Mouse (Mus musculus): Measurements from ENCODE around the gene Pex1.
"Not testable (repeated sequence)": the region's sequence is repeated elsewhere in the genome, so short reads cannot be mapped to it uniquely, and the experiment has no call there.

Gene Pex1

DNA sequence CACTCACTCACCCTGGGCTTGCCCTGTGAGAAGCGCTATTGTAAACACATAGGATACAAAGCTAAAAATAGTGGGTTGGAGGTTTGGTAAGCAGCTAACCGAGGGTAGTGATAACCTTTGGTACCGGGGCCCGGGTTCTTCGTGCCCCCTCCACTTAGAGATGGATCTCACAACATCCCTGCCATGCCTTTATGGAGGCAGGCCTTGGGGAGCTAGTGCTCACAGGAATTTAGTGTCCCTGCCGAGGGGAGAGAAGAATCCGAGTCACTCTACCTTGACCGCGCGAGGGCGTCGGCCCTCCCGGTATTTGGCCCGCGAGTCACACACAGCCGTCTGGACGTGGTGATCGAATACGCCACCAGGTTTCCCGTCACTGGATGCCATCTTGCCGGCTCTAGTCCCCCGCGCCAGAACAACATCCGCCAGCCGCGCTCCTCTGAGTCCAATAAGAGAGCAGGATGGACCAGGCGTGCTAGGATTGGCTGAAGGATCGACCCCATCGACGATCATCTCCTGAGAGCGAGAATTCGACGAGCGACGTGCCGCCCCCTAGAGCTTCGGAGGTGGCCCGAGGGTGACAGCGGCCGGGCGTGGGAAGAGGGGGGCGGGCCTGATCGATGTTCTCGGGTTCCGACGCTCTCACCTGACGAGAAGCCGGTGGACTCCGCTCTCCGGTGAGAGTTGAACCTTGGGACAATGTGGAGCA is at the start of gene Pex1:
TSS of gene Pex1 (plus strand) at position 374 of the 706 bp plus-strand sequence.
- DNase-seq, result peak; percentile 91

GRCm38 (mm10) chr5:3546226-3546625 is 49.6 kb upstream of the Pex1 start:
- no peak for DNase-seq

GRCm38 (mm10) chr5:3551481-3551880 is 44.4 kb upstream of the Pex1 start:
- DNase-seq, result no peak

DNA sequence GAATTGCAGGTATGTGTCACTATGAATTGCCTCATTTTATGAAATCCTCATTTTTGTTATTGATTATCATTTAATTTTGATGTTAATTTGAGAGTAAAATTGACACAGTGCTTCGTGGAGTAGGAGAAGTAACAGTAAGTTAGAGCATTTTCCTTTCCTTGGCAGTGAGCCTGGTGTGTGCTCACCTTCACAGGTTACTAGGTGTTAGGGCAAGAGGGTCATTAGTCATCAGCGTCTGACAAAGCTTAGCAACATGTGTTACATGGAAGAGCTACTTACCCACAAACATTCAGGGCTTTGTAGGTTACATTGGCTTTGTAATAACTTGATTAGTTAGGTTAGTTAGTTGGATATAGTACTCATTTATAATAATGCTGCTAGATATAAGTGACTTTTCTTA is 41.7 kb upstream of the Pex1 start:
- no peak for DNase-seq

- no peak for DNase-seq
Observed at GRCm38 (mm10) chr5:3571266-3571665, 24.6 kb upstream of the Pex1 start, which contains the start of gene 1700109H08Rik. TSS of gene 1700109H08Rik (plus strand) at chr5:3571566.

GRCm38 (mm10) chr5:3574825-3575224 is 21.0 kb upstream of the Pex1 start:
- DNase-seq, result no peak

DNA sequence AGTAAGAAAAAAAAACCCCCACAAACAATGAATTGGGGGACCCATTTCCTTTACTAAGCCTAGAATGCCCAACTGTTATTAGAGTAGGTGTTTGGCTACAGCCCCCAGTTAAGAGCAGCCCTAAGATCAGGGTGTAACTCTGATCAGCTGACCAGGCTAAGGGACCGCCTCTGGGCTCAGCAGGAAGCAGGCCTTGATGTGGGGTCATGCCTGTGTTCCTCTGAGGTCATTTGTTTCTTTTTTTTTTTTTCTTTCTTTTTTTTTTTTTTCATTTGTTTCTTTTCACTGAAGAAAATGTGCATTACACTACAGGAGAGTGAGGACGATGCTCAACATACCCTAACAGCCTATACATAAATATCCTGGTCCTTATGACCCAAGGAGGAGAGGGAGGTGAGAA is 17.9 kb upstream of the Pex1 start:
- DNase-seq, result no peak

DNA sequence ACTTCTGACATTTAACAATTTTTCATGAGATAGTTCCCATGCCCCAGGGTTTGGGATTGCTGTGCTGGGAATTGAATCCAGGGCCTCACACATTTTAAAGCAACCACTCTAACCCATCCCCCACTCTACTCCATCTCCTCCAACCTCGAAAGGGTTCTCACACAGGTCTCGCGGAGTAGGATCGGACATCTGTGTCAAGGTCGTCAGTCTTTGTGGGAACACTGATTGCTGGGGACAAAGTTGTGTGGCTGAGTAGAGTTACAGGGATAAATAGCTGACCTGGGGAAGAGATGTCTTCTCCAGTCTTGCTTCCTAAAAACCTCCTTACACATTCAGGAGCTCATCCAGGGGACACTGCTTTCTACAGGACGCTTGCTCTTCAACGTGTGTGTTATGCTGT is 16.8 kb upstream of the Pex1 start:
- no peak for DNase-seq

DNA sequence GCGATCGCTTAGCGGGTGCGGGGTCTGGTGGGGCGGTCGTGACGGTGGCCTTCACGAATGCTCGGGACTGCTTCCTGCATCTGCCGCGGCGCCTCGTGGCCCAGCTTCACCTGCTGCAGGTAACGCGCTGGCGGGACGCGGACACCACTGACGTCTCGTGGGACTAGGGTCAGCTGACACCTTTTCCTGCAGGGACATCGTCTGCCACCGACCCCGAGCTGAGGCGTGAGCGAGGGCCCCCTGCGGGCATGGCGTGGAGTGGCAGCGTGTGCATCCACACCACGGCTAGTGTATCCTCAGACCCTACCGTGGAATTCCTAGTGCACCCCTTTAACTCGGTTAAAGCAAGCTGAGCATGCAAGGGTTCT is 517 bp downstream of the Pex1 start, which contains the start of gene Rbm48:
TSS of gene Rbm48 (minus strand) at position 187 of the 368 bp plus-strand sequence.
- DNase-seq, result peak; percentile 77

GRCm38 (mm10) chr5:3597171-3597570 is 1.3 kb downstream of the Pex1 start:
- DNase-seq, result no peak

- DNase-seq, result no peak
Observed at GRCm38 (mm10) chr5:3598766-3599165, 2.9 kb downstream of the Pex1 start.

DNA sequence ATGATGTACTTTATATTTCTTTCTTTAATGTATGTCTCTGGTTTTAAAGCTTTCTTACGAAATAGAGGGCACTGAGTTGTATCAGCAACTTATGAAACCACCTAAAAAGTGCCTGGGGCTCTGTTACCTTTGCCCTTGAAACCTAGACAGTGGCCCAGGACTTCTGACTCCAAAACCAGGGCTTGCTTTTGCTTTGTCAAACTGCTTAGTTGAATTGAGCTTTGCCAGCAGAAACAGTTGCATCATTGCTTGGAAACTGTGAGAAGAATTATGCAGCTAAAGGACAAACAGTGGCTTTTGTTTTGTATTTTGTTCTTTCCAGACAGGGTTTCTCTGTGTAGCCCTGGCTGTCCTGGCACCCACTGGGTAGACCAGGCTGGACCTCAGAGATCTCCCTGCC is 4.4 kb downstream of the Pex1 start:
- DNase-seq, result no peak

- no peak for DNase-seq
Observed at GRCm38 (mm10) chr5:3600790-3601189, 4.9 kb downstream of the Pex1 start.

- DNase-seq, result no peak
Observed at GRCm38 (mm10) chr5:3607114-3607513, 11.2 kb downstream of the Pex1 start.

- DNase-seq, result no peak
Observed at GRCm38 (mm10) chr5:3609241-3609640, 13.4 kb downstream of the Pex1 start.

DNA sequence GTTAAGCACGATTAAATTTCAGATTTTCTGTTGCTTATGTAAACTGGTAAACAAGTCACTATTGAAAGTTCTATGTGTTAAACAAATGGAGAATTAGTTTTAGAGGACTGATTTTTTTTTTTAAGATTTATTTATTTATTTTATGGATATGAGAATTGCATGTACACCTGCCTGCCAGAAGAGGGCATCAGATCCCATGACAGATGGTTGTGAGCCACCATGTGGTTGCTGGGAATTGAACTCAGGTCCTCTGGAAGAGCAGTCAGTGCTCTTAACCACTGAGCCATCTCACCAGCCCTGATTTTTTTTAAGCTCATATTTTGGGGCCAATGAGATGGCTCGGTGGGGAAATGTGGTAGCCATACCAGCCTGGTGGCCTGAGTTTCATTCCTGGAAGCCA is 16.0 kb downstream of the Pex1 start:
- DNase-seq, result not testable (repeated sequence)

- DNase-seq, result peak; percentile 61
Observed at GRCm38 (mm10) chr5:3620486-3620885, 24.6 kb downstream of the Pex1 start.

- no peak for DNase-seq
Observed at GRCm38 (mm10) chr5:3630055-3630454, 34.2 kb downstream of the Pex1 start.

DNA sequence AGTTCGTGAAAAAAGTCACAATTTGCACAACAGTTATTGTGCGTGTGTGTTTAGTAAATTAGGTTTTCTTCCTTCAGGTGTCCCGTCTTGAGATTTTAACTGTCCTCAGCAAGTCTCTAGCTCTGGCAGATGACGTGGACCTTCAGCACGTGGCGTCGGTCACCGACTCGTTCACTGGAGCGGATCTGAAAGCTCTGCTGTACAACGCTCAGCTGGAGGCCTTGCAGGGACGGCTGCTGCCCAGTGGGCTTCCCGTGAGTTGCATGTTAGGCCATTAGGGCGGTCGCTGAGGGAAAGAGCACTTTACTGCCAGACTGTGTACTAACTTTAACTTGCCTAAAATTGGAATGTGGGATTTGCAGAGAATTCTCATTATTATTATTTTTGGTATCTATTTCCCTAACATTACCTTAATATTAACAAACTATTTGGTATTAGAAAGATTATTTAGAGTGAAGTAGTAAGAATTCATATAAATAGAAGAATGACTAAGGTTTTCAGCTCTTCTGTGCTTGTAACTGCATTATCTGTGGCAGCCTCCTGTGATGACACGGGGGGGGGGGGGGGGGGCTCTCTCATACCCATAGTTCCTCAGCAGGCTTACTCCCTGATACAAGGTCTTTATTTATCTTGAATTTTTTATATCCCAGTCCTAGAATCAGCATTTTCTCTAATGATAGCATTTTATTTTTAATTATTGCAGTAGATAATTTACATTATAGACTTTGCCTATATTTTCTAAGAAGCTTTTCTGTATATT is 35.8 kb downstream of the Pex1 start:
- DNase-seq, result no peak

DNA sequence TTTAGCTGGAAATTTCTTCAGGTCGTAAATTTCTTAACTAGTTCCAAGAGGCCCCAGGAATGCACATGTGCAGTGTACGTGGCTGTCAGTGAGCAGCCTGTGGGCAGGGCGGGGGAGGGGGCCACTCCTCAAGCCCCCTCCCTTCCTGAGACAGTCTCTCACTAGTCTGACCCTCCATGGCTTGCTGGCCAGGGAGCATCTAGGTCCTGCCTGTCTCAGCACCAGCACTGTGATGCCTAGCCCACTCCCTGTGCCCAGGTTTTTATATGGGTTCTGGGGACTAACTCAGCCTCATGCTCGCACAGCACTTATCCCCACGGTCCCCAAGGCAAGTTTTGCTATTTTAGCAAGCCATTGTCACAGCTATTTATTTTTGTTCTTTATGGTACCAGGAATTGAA is 36.4 kb downstream of the Pex1 start:
- DNase-seq, result no peak

GRCm38 (mm10) chr5:3633315-3633714 is 37.4 kb downstream of the Pex1 start:
- no peak for DNase-seq

DNA sequence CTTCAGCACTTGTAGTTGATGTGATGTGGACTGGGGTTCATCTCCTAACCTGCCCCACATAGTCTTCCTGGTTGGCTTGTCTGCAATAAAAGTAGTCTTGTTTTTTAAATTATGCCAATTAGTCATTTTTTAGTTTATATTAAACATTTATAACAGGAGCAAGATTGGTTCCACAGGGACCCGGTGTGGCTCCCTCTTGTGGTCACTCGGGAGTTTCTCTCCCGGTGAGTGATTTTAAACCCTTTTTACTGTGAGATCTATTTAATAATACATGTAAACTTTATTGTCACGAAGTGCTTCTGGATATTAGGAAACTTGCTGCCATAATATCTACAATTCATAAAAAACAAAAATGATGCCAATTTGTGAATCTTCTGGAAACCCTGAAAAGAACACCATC is 38.1 kb downstream of the Pex1 start:
- DNase-seq, result no peak

- DNase-seq, result no peak
Observed at GRCm38 (mm10) chr5:3635286-3635685, 39.4 kb downstream of the Pex1 start.

- no peak for DNase-seq
Observed at GRCm38 (mm10) chr5:3644621-3645020, 48.8 kb downstream of the Pex1 start.
